Mouse (Mus musculus): ENCODE measurements at regions not wholly inside any gene's neighbourhood (a gene's known extent, or its start where the extent isn't known, plus 50 kb on each side); places are given as distances from the start of the nearest gene placed in this dataset.

DNA sequence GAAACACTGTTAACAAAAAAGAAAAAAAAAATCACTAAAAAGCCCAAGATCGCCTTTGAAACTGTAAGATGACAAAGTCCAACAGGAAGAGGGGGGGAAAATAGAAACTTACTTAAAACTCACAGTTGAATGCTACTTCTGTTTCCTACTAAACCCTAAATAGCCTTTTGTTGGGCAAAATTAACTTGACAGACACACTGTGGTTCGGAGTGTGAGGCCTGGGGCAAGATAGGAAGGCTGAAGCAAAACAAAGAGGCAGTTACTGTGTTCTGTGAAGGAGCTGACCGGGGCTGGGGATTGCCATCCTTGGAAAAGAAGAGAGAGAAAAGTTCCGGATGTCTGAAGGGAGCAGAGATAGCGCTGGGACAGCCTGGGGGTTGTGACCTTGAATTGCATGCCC lies 627.7 kb upstream of the Pkn2 start:
- in situ Hi-C loops (cut with MboI; ENCODE audit: low sequenced_read_pairs), result no loop called here

- in situ Hi-C loops (cut with MboI; ENCODE audit: low sequenced_read_pairs), result no loop called here
Observed at GRCm38 (mm10) chr3:143508280-143508679, 626.5 kb upstream of the Pkn2 start.

DNA sequence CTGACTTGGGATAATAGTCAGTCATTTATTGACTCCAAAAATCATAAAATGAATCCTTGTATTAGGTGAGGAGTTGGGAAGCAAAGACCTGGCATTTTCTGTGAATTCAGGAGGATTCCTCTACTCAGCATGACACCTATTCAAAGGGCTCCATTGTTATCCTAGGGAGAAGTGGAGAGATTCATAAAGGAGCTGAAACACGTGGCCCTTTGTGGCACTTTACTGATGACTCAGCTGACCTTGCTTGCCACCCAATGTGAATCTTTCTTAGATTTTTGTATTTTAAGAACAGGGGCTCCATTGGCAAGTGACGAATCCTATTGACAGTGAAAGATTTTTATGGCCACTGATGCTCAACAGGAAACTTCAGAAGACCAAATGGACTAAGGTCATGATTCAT lies 619.2 kb upstream of the Pkn2 start:
- in situ Hi-C loops (cut with MboI; ENCODE audit: low sequenced_read_pairs), result no loop called here

DNA sequence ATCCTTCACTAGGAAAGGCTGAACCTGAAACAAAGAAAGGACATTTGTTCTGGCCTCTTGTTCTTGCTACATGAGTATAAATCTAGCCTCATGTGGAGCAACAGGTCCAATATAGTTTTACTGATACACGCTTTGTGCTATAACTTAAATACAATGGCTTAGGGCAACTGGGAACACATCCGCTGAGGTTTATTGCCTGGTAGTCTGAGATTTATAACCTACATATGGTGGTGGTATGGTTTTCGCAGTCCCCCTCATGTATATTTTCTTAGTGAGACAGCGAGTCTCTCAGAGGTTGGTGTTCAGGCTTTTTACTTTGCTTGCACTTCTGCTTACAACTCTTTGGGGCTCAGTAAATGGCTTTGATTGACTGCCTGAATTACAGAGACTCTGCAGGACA lies 613.6 kb upstream of the Pkn2 start:
- in situ Hi-C loops (cut with MboI; ENCODE audit: low sequenced_read_pairs), result no loop called here

- in situ Hi-C loops (cut with MboI; ENCODE audit: low sequenced_read_pairs), result no loop called here
Observed at GRCm38 (mm10) chr3:143477916-143478610, 596.3 kb upstream of the Pkn2 start.

GRCm38 (mm10) chr3:143475461-143475860 lies 593.7 kb upstream of the Pkn2 start:
- in situ Hi-C loops (cut with MboI; ENCODE audit: low sequenced_read_pairs), result no loop called here

DNA sequence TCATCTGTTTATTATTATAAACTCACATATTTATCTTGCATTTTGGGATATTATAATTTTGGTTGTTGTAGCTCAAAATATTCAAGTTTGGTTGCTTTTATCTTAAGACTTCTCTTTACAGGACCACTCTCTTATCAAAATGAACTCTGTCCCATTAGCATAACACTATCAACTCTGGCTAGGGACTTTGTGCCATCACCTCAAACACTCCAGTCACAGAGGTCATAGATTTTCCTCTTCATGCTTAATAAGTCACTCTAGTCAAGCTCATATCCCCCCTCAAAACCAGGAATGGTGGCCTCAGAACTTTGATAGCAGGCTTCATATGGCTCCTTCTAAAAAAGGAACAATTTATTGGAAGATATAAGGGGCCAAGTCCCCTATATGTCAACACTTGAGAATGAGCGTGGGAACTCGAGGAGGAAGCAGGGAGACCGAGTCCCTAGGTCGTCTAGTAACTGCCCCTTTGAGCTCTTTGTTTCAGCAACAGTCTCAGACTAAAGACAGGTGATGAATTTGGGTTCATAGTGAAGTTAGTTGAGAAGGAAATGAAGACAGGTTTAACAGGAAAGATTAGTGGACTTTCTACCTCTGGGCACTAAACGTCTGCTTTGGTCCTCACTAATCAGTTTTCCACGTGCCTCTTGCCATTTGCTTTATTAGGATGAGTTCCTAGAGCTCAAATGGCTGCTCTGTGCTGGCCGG lies 565.4 kb upstream of the Pkn2 start:
- in situ Hi-C loops (cut with MboI; ENCODE audit: low sequenced_read_pairs), result no loop called here

DNA sequence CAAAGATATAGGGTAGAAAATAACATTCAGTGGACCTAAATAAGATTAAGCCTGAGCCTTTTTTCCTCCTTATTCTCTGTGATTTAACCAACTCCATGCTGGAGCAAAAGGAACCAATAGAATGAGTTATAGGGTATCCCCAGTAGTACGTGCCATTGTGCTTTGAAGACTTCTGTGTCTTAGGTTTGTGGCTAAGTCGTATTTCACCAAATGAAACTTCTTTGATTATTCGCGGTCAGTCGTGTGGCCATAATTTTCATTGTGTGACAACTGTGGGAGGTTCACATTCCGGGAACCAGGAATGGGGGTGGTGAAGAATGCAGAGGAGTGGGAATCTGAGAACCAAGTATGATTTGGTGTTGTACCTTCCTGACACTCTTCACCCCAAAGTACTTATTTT lies 535.6 kb upstream of the Pkn2 start:
- in situ Hi-C loops (cut with MboI; ENCODE audit: low sequenced_read_pairs), result no loop called here

DNA sequence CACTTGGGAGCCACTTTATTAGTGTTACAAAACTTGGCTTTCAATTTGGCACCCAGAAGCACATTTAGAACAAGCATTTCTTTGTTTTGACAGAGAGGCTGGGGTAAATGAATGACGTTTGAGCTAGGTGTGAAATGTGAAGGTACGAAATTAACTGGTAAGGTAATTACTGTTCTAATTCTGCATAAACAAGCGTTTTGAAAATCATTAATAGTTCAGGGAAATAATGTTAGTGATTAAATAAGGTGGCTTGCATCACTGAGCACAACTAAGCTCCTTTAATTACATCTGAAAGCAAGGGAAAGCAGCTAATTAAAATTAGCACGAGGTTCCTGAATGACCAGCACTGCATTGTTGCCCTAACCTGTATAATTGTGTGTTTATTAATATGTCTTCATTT lies 529.9 kb upstream of the Pkn2 start:
- in situ Hi-C loops (cut with MboI; ENCODE audit: low sequenced_read_pairs), result no loop called here

DNA sequence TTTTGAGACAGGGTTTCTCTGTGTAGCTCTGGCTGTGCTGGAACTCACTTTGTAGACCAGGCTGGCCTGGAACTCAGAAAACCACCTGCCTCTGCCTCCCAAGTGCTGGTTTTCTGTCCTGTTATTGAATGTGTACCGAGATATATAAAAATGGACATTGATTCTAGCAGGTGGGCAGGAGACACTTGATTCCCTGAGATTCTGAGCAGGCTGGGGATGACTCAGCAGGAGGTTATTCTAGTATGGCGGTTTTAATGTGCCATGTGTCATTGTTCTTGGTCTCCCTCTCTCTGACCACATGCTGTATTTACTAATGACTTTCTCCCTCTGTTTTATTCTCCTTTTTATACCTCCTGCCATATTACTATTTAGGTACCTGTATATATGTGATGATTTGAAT lies 517.2 kb upstream of the Pkn2 start:
- in situ Hi-C loops (cut with MboI; ENCODE audit: low sequenced_read_pairs), result no loop called here

DNA sequence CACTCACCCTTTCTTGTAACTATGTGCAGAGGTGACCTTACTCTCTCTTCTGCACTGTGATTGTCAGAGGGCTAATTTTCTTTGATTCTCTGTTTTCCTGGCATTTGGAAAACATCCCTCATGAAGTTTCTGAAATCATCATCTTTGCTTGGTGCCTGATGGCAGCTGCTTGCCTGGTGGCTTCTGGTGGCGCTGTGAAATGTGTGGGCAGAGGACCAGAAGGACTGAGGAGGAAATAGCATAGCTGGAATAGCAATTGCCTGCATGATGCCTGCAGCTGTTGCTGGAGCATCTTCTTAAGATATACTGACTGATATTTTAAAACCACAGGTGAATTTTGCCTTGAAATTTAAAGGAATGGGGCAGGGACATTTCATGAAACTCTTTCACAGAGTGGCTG lies 502.6 kb upstream of the Pkn2 start:
- in situ Hi-C loops (cut with MboI; ENCODE audit: low sequenced_read_pairs), result no loop called here

DNA sequence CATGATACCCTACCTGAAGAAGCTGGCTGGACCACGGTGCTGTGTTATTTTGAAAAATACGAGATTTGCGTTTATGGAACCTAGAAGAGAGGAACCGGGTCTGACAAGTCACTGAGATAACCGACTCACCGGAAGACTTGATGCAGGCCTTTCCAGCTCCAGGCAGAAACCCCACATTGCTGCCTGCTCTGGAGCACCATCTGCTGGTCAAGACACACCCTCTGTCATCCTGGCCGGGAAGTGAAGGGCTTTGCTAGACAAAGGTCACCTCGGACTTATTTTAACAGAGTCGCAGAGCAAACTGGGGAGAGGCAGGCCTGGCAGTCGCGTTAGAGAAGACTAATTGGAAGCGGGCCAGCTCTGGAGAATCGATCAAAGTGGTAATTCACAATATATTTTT lies 497.4 kb upstream of the Pkn2 start:
- in situ Hi-C loops (cut with MboI; ENCODE audit: low sequenced_read_pairs), result no loop called here

DNA sequence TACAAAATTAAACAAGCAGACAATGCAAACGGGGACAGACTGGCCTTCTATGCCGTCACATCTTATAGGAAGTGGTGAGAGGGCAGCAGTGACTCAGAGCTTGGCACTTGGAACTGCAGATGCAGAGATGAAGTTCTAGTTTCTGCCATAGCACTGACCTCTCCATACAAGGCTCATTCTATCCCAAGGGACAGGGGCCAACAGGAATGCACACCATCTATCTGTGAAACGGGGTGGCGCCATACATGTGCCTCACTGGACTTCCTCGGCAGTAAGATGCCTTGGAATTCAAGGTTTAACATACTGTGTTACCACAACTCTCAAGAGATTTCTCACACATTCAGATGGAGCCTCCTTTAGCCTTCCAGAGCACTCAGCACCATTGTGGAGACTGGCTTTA lies 495.6 kb upstream of the Pkn2 start:
- in situ Hi-C loops (cut with MboI; ENCODE audit: low sequenced_read_pairs), result no loop called here

DNA sequence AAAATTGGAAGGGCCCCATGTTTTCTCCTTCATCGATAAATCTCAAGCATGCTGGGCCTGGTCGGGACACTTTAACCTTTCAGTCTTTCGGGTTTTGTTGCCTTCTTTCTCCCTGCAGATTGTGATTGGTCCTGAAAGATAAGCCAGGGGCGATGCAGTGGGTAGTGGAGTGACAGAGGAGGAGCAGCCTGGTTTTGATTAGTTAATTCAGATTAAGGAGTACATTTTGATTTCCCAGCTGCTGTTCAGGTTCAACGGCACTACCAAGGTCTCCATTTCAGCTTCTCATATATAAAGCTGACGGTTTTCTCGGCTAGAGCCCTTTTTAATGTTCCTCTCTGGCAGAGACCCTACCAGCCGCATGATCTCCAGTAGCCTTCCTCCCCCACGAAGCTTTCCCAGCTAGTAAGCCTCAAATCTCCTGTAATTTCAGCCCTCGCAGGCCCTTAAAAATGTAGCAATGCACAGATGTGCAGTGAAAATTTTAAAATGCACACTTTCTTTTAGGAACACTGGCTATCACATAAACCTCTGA lies 493.8 kb upstream of the Pkn2 start:
- in situ Hi-C loops (cut with MboI; ENCODE audit: low sequenced_read_pairs), result no loop called here

DNA sequence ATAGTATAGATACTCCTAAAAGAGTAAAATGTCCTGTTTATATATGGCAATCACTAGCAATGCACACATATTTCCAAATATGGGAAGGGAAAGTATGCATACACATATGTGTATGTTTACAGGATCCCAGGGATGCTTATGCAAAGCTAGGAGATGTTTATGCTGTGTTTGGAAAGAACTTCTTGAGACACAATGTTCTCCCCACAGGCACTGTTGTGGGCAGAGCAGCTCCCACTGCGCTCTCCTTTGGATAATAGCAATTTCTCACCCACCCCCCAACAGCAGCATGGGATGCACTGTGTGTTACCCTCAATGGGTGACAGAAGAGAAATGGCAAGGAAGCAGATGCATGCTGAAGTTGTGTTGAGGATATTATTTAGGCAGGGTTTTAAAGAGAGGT lies 491.7 kb upstream of the Pkn2 start:
- in situ Hi-C loops (cut with MboI; ENCODE audit: low sequenced_read_pairs), result no loop called here

DNA sequence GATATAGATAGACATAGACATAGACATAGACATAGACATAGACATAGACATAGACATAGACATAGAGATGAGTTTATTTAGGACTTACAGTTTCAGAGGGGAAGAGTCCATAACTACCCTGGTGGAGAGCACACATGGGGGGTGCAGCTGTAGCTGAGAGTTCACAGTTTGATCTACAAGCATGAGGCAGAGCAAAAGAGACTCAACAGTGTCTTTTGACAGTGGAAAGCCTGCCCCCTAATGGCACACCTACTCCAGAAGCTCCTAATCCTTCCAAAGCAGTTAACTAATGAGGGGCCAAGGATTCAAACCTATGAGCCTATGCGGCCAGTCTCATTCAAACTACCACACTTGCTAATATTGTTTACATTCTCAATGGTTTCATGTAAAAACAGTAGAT lies 487.2 kb upstream of the Pkn2 start:
- in situ Hi-C loops (cut with MboI; ENCODE audit: low sequenced_read_pairs), result no loop called here

DNA sequence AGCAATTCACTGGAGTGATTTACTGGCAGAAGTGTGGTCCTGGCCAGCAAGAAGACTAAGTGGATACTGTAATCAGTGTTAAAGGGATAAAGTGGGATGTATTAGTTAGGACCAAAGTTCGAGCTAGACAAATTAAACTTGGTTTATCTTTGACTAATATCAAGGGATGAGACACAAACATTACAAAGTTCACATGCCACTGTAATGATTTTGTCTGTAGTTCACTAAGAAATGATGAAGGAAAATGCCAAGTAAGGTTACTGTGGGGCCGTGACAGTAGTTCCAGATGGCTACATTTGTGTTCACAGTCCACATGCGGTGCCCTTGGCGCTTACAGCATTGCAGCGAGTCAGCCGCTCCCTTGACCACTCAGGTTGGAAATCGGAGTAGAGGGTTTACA lies 458.2 kb upstream of the Pkn2 start:
- in situ Hi-C loops (cut with MboI; ENCODE audit: low sequenced_read_pairs), result no loop called here

GRCm38 (mm10) chr3:143333339-143333738 lies 451.5 kb upstream of the Pkn2 start:
- in situ Hi-C loops (cut with MboI; ENCODE audit: low sequenced_read_pairs), result no loop called here

- in situ Hi-C loops (cut with MboI; ENCODE audit: low sequenced_read_pairs), result no loop called here
Observed at GRCm38 (mm10) chr3:143328521-143328920, 446.7 kb upstream of the Pkn2 start.

DNA sequence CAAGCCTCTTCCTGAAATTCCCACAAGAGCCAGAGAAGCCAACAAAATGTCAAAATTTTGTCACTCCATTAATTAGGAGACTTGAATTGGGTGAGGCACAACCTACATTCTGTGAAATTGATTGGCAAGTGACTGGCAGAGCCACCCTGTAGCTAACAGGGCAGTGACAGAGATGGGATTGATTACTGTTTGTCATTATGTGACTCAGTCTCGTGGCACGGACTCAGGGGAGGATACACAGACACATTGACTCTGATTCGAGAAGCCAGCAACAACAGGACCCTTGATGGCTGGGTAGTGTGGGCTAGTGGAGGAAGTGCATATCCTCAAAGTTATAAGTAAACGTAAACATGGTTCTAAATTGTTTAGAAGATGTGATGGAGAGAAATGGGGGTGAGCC lies 445.8 kb upstream of the Pkn2 start:
- in situ Hi-C loops (cut with MboI; ENCODE audit: low sequenced_read_pairs), result no loop called here

DNA sequence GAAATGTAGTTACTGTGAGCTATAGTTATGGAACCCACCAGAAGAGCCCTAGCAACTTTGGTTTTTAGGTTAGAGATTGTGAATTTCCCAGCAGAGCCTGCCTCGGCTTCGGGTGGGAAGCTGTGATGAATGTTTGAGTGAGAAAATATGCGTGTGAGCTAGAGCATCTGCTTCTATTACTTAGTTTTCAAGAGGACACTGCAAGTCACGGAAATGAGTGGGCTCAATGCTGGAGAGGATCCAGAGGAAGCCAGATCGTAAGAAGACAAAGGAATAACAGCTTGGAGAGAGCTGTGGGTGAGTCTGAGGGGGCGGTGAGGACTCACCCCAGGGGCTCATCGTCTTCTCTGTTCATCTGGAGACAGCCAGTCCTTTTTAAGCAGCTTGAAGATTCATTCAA lies 434.7 kb upstream of the Pkn2 start:
- in situ Hi-C loops (cut with MboI; ENCODE audit: low sequenced_read_pairs), result no loop called here

DNA sequence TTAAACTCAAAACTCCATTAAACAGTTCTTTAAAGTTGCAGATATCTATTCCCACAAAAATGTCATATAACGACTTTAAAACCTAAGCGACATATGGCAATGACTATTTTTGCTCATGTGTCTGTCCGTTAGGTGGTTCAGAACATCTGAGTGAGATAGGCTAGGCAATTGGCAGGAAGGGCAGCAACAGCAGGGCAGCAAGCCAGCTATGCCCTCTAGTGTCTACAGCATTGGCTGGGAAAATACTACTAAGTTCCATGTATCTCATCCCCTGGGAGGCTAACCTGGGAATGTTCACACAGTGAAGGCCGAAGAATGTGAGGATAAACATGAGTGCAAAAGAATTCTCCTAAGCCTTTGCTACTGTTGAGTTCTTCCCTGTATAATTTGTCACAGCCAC lies 410.0 kb upstream of the Pkn2 start:
- in situ Hi-C loops (cut with MboI; ENCODE audit: low sequenced_read_pairs), result no loop called here

DNA sequence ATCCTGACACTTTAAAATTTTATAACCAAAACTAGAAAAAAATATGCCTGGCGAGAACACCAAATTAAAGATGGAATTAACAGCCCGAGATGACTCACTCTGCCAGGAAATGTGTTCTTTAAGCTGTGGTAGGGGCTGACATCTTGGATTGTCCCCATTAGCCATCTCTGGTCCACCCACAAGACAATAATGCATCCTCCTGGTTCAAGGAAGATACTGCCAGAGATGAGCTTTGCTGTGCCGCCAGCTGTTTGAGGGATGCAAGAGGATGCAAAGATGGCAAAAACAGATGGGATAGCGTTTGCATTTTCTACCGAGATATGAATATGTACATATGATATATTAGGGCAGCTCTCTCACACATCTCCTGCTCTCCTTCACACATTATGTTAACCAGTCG lies 382.3 kb upstream of the Pkn2 start:
- in situ Hi-C loops (cut with MboI; ENCODE audit: low sequenced_read_pairs), result no loop called here
